Mouse (Mus musculus) B cell, adult 2 months (primary cell): Measurements from ENCODE around the gene Tenm2.

Experiments used
- DNase-seq, 2 experiments: peaks; one replicate each; pipeline ENCODE4 v3.0.0; 2022

The Tenm2 gene

DNA sequence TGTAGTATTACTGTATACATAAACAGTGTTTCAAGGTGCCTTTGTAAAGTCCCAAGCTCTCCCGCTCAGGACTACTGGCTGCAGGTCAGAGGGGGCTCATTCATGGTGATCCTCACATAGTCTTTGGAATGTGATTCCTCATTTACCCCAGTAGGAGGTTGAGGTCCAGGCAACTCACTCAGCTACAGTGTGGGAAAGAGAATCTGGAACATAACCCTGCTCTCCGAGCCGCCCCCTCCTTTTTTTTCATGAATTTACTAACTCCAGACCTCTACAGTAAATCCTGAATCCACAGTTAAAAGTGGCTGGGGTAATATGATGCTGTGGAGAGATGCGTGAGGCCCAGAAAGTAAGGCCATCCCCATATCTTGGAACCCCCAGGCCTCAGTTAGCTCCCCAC lies 1066.0 kb downstream of the Tenm2 start:
- DNase-seq, result no peak

GRCm38 (mm10) chr11:36168921-36169537 lies 1066.7 kb downstream of the Tenm2 start:
- DNase-seq, result no peak

- DNase-seq, result no peak
Observed at GRCm38 (mm10) chr11:36167766-36168318, 1067.9 kb downstream of the Tenm2 start.

DNA sequence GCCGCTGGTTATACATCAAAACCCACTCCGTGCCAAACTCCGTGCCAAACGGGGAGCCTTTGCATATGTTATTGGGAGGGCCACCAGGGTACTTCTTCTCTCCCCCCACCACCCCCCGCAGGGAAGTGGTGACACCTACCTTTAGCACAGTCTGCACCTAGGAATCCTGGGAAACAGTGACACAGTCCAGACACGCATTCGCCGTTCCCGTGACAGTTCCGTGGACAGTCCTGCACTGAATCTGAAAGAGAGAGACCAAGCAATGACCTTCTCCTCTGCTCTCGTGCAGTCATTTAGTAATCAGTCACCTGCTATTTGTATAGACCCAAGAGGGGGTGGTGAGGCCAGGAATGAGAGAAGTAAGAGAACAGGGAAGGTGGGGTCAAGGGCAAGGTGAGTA lies 1072.2 kb downstream of the Tenm2 start:
- no peak for DNase-seq

DNA sequence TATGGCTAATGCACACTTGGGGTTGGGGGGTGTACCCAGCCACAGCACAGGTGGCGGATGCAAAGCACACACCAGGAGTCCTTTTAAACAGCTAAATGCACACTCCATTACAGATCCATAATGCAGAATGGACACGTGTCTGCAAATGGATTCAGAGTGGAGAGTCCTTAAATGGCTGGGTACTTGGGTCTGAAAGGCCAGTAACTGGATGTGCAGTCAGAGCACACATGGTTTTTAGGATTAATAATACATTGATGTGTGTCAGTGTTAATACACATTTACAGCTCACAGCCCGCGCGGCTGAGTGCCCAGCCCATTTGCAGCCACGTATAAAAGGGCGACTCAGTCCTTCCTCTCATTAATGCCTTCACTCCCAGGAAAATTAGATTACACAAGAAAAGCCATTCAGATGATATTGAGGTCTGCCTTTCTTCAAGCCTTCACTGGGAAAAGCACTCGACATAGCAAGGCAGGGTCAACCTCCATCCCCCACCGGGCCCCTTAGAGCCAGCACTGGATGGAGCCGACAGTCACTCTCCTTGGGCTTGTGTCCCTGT lies 1073.9 kb downstream of the Tenm2 start:
- no peak for DNase-seq

- no peak for DNase-seq
Observed at GRCm38 (mm10) chr11:36153450-36153849, 1082.3 kb downstream of the Tenm2 start.

- no peak for DNase-seq
Observed at GRCm38 (mm10) chr11:36153011-36153410, 1082.8 kb downstream of the Tenm2 start.

- no peak for DNase-seq
Observed at GRCm38 (mm10) chr11:36152226-36152625, 1083.5 kb downstream of the Tenm2 start.

- DNase-seq, result no peak
Observed at GRCm38 (mm10) chr11:36149092-36149491, 1086.7 kb downstream of the Tenm2 start.

DNA sequence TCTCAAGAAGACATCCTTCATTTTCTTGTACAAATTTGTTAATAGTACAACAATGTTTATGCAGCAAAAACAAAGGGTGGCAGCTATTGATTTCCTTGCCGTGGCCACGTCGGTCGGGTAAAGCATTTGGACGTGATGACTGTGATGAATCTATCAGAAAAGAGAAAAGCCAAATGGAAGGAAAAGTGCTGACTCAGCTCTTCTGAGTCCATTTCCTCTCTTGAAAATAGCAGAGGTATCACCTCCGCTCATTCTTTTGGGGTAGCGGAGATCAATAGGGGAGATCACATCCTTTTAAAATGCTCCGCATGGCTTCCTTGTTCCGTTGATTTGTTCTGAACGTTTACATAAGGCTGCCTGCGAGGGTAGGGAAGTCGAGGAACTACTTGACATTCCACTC lies 1090.7 kb downstream of the Tenm2 start:
- DNase-seq, result no peak

DNA sequence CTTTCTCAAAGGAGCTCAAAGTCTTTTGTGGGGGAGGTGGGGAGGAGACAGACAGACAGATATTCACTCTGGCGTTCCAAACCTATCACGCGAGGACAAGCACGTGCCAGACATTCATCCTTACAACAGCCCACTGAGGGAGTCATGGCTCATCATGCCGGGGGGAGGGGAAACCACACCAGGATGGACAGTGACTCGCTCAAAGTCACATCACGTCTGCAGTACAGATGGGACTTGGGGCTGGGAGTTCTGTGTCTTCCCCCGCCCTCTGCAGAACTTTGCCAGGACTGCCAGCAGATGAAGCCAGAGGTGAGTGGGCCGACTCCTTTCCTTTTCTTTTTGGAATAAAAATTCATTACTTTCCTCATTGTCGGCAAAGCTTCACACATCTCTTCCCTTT lies 1095.4 kb downstream of the Tenm2 start:
- DNase-seq, result no peak

DNA sequence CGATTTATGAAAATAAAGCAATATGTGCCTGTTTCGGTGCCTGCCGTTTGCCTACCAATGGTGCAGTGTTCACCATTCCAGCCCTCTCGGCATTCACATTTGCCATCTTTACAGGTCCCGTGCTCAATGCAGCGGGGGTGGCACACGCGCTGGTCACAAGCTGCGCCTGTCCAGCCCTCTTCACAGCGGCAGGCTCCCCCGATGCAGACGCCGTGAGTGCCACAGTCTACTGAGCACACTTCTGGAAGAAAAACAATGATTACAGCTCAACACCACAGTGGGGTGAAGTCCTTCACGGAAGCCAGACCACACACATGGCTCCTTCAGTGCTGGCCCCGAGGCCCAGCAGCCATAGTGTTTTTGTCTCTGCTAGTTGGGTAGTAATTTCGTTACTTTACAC lies 1096.2 kb downstream of the Tenm2 start:
- no peak for DNase-seq

DNA sequence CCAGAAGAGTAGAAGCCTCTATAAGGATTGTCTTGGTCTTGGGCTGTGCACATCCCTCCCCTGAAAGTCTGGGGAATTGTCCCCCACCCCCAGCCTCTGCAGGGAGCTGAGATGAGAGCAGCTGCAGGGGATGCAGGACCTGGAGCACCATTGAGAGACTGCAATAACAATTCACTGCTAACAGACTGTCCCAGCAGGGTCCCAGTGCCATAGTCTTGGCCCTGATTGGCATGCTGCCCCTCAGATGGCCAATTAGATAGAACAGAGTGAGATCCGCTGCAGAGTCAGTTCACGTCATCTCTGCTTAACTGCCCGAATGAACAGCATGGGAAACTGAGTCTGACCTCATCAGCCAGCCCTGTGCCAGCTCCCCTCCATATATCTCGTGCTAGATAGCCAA lies 1097.9 kb downstream of the Tenm2 start:
- no peak for DNase-seq

- DNase-seq, result no peak
Observed at GRCm38 (mm10) chr11:36137276-36137675, 1098.5 kb downstream of the Tenm2 start.

DNA sequence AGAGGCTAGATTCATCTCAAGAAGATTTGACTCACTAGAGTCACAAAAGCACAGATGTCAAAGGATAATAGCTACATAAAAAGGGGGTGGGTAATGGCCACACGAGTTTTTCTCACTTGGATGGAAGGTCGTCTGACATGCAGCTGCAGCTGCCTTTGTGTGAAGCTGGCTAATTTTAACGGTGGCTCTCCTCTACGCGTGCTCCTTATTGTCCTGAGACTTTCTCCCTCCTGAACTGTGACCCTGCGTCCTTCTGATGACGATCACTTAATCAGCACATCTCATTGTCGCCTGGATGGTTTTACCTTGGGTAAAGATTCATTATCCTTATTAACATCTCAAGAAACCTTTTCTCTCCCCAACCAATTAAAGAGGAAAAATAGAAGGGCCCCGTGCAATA lies 1101.1 kb downstream of the Tenm2 start:
- DNase-seq, result no peak

GRCm38 (mm10) chr11:36123275-36123674 lies 1112.5 kb downstream of the Tenm2 start:
- no peak for DNase-seq

DNA sequence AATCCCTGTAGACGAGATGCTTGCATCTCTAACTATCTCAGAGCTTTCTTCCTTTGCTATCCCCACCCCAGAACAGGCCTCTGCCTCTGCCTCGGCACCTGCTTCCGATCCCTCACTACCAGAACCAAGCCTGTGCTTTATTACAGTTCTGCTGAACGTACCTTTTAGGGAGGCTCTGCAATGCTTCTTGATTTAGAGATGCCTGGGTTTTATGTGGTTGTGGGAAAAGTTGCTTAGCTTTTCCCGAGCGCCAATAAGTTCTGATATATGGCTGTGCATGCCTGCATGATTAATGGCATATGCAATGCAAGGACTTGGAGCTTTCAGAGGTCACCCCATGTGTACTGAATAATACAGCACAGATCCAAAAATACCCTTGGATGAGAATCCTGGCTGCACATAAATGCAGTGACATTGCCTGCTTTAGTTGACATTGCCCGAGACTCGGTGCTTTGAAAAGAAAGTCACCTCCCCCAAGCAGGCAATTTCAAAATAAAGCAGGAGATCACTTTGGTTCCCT lies 1114.3 kb downstream of the Tenm2 start:
- no peak for DNase-seq

- DNase-seq, result no peak
Observed at GRCm38 (mm10) chr11:36120591-36121409, 1115.0 kb downstream of the Tenm2 start.

GRCm38 (mm10) chr11:36113326-36113725 lies 1122.4 kb downstream of the Tenm2 start:
- no peak for DNase-seq

- DNase-seq, result no peak
Observed at GRCm38 (mm10) chr11:36108970-36109731, 1126.6 kb downstream of the Tenm2 start.

DNA sequence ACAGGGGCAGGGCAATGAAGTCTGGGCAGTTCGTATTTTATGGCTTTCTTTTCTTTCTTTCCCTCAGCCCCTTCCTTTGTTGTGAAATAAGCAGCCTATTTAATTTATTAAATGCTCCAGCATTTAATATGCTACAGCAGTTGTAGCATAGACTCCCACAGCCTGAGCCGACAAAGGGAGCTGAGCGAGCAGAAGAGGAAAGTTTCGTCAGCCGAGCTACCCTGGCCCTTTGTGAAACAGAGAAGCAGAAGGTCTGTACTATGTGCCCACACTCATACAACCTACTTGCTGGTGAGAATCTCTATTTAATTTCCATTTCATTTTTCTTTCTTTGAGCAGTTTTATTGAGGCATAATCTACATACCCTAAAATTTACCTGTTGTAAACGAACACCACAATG lies 1127.9 kb downstream of the Tenm2 start:
- DNase-seq, result no peak

- no peak for DNase-seq
Observed at GRCm38 (mm10) chr11:36106639-36107038, 1129.1 kb downstream of the Tenm2 start.

GRCm38 (mm10) chr11:36103556-36103955 lies 1132.2 kb downstream of the Tenm2 start:
- no peak for DNase-seq
